Mouse (Mus musculus): ENCODE data around the gene Vmn2r100.

- TF ChIP-seq CTCF (IDR thresholded peaks at IDR 0.05; ENCODE audit: low read depth) (no peak), EP300 (IDR thresholded peaks at IDR 0.05; ENCODE audit: low read depth) (no peak)
These were observed at the start of gene Vmn2r100 for GRCm38 (mm10) chr17:19504432-19504831.
